Mouse (Mus musculus) ES-E14 (cell line): ENCODE measurements around the gene Rtcb. TPM values are rescaled to one million over a fixed set of nuclear protein-coding genes. Genes with fewer than 3 reads are reported as not detected.

ENCODE experiments used
- DNase-seq: peaks from one replicate; pipeline ENCODE4 v3.0.0-alpha.2; 2013; ENCODE audit warnings: low read depth, low spot score
- H3K27ac ChIP-seq: 2 replicates; pipeline ENCODE4 v1.5.1; 2012; ENCODE audit warnings: low read depth, mild to moderate bottlenecking, low read length, moderate library complexity, mixed read lengths; ENCODE audit not compliant: poor library complexity, insufficient read depth, severe bottlenecking
- H3K36me3 ChIP-seq: 2 replicates; pipeline ENCODE4 v1.6.1; 2012; ENCODE audit warnings: mild to moderate bottlenecking, low read length, moderate library complexity, mixed read lengths; ENCODE audit not compliant: control insufficient read depth, poor library complexity, insufficient read depth, severe bottlenecking
- H3K4me1 ChIP-seq, 2 experiments: fragments of 150-350 bp in 1 of 2; sonication (generic) in 1 of 2; 2 replicates each; pipeline ENCODE4 v1.6.1; 2012; ENCODE audit warnings: low read length in 2 of 2, mild to moderate bottlenecking in 1 of 2, mixed read lengths in 1 of 2; ENCODE audit not compliant: control insufficient read depth in 2 of 2, insufficient read depth in 2 of 2, poor library complexity in 1 of 2
- H3K4me3 ChIP-seq, 2 experiments: fragments of 150-350 bp in 1 of 2; sonication (generic) in 1 of 2; 2 replicates each; pipeline ENCODE4 v1.5.1; 2012; ENCODE audit warnings: low read length in 2 of 2, low read depth in 1 of 2, mild to moderate bottlenecking in 1 of 2, mixed read lengths in 1 of 2; ENCODE audit not compliant: insufficient read depth in 1 of 2, poor library complexity in 1 of 2, severe bottlenecking in 1 of 2
- H3K9ac ChIP-seq: 2 replicates; pipeline ENCODE4 v1.6.1; 2012; ENCODE audit warnings: low read depth, mild to moderate bottlenecking, low read length, mixed read lengths; ENCODE audit not compliant: poor library complexity, insufficient read depth, severe bottlenecking
- H3K9me3 ChIP-seq: fragments of 150-350 bp; sonication (generic); 2 replicates; pipeline ENCODE4 v1.6.1; 2012; ENCODE audit warnings: low read depth, mild to moderate bottlenecking, low read length; ENCODE audit not compliant: control insufficient read depth, insufficient read depth
- CHD2 ChIP-seq: IDR thresholded peaks from 2 replicates; pipeline ENCODE4 v1.6.1; 2014; ENCODE audit warnings: mild to moderate bottlenecking, low read depth, low read length, inconsistent platforms
- HCFC1 ChIP-seq: IDR thresholded peaks from 2 replicates; pipeline ENCODE4 v1.6.1; 2012; ENCODE audit warnings: low read length, inconsistent platforms, borderline replicate concordance; ENCODE audit not compliant: insufficient read depth
- MAFK ChIP-seq: IDR thresholded peaks from 2 replicates; pipeline ENCODE4 v1.6.1; 2014; ENCODE audit warnings: mild to moderate bottlenecking, low read depth, low read length, inconsistent platforms; ENCODE audit not compliant: insufficient read depth
- ZC3H11A ChIP-seq: IDR thresholded peaks from 2 replicates; pipeline ENCODE4 v1.6.1; 2012; ENCODE audit warnings: low read depth, mild to moderate bottlenecking, inconsistent platforms, low read length, borderline replicate concordance
- ZNF384 ChIP-seq: IDR thresholded peaks from 2 replicates; pipeline ENCODE4 v1.6.1; 2012; ENCODE audit warnings: low read depth, low read length, inconsistent platforms
- in situ Hi-C, 2 experiments: fragments of 600-800 bp; cut with MboI; formaldehyde crosslinking; loops; one replicate each; pipeline ENCODE4 v1.15.1; 2025; ENCODE audit warnings: low sequenced_read_pairs in 2 of 2, inconsistent platforms in 1 of 2; ENCODE audit not compliant: unreplicated experiment in 2 of 2
- total RNA-seq: library from RNA; depleted of rRNA; stranded (reverse); fragments of 300-350 nt; gene quantifications from 2 replicates; pipeline ENCODE4 v1.2.3, GENCODE M21; 2012; rRNA removed

The Rtcb gene
- 97.3 and 139 TPM in 2 replicates for total RNA-seq

DNA sequence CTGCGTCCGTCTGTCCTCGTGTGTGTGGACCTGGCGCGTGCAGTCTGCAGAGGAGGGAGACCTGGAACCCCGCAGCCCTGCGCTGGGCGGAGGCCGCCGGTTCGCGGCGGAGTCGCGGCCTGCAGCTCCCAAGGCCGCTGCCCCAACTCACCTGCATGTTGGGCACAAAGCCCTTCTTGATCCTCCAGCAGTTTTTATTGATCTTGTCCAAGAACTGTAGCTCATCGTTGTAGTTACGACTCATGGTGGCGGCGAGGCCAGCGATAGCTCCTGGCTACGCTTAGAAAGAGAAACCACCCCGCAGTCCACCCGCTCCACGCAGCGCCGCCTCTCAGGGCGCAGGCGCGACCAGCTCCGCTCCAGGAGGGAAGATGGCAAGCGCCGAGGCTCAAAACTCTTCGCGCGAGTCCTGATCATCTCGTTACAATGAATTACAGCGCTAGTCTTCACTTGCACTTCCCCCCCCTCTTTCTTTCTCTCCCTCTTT, at the start of gene Rtcb:
TSS of gene Rtcb (minus strand) at position 360 of the 487 bp plus-strand sequence.
- peak; percentile 89 for DNase-seq
- Histone ChIP-seq H3K9me3 (no peaks in the 10 kb centered on the region), H3K4me1 (no peaks in the 10 kb centered on the region), H3K4me3 (peak within 1 kb of the TSS; percentile 89 to 91), H3K9ac (peak within 1 kb of the TSS; percentile 90), H3K36me3 (peaks cover 15% of the 10 kb centered on the region), H3K27ac (no peak within 1 kb of the TSS)
- TF ChIP-seq MAFK (no peak), ZC3H11A (no peak), ZNF384 (no peak), HCFC1 (peak; percentile 64; the same call in 1 of the 2 replicates), CHD2 (0 out of 2 replicates have a peak, but pooled peaks have one; percentile 45)
- in situ Hi-C loops, result no loop called here

- H3K9ac ChIP-seq, result no peak overlapping the region
- DNase-seq, result no peak
- TF ChIP-seq HCFC1, result no peak
- no peak for TF ChIP-seq MAFK
- TF ChIP-seq CHD2, result no peak
- TF ChIP-seq ZC3H11A, result no peak
- TF ChIP-seq ZNF384, result no peak
- H3K4me1 ChIP-seq, result no peaks in the 10 kb centered on the region
- no peak overlapping the region for H3K4me3 ChIP-seq
- no peaks in the 10 kb centered on the region for H3K36me3 ChIP-seq
- H3K27ac ChIP-seq, result no peak overlapping the region
- H3K9me3 ChIP-seq, result no peaks in the 10 kb centered on the region
- in situ Hi-C loops, result no loop called here
These were observed 48.8 kb upstream of the Rtcb start for GRCm38 (mm10) chr10:86006455-86006854.

GRCm38 (mm10) chr10:86000447-86000846, 42.8 kb upstream of the Rtcb start:
- Histone ChIP-seq H3K9ac (no peak overlapping the region), H3K4me3 (no peak overlapping the region), H3K27ac (no peak overlapping the region), H3K36me3 (no peaks in the 10 kb centered on the region), H3K9me3 (no peaks in the 10 kb centered on the region), H3K4me1 (no peaks in the 10 kb centered on the region)
- in situ Hi-C loops, result no loop called here
- no peak for TF ChIP-seq CHD2
- TF ChIP-seq MAFK, result no peak
- TF ChIP-seq ZC3H11A, result no peak
- no peak for TF ChIP-seq HCFC1
- no peak for TF ChIP-seq ZNF384
- DNase-seq, result no peak

GRCm38 (mm10) chr10:85994543-85995104, 37.0 kb upstream of the Rtcb start:
- no peak for DNase-seq
- Histone ChIP-seq H3K9me3 (no peaks in the 10 kb centered on the region), H3K27ac (no peak overlapping the region), H3K9ac (no peak overlapping the region), H3K4me3 (no peak overlapping the region), H3K36me3 (no peaks in the 10 kb centered on the region), H3K4me1 (no peaks in the 10 kb centered on the region)
- in situ Hi-C loops, result no loop called here
- TF ChIP-seq CHD2, result no peak
- TF ChIP-seq ZC3H11A, result no peak
- no peak for TF ChIP-seq MAFK
- no peak for TF ChIP-seq HCFC1
- TF ChIP-seq ZNF384, result no peak

DNA sequence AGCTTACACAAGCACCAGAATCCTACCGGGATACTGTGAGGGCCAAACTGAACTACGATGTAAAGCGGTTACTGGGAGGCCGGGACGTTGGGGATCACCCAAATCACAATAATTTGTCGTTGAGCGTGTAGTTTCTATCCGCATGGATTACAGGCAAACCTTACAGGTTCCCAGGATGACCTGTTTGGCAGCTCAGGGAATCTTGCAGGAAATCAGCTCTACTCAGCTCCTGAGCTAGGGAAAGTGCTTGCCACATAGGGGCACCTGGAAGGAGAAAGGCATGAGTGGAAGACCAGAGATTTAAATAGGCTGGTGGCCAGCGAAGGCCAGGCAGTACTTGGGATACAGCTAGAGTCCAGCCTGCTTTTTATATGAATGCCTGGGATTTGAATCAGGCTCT, 36.2 kb upstream of the Rtcb start:
- in situ Hi-C loops, result no loop called here
- Histone ChIP-seq H3K36me3 (no peaks in the 10 kb centered on the region), H3K4me3 (no peak overlapping the region), H3K9ac (no peak overlapping the region), H3K27ac (no peak overlapping the region), H3K9me3 (no peaks in the 10 kb centered on the region), H3K4me1 (no peaks in the 10 kb centered on the region)
- TF ChIP-seq CHD2, result no peak
- no peak for TF ChIP-seq HCFC1
- TF ChIP-seq MAFK, result no peak
- no peak for DNase-seq
